Mouse (Mus musculus) forebrain, postnatal 0 days (tissue): ENCODE measurements around the gene Fcgrt. TPM values are rescaled to one million over a fixed set of nuclear protein-coding genes. Genes with fewer than 3 reads are reported as not detected.
"Not testable (repeated sequence)": the region's sequence is repeated elsewhere in the genome, so short reads cannot be mapped to it uniquely, and the experiment has no call there.

Experiments used
- ATAC-seq: fragments of 200-750 bp; cut with Nextera tagmentation; 2 replicates; pipeline ENCODE4 v1.8.0; 2017; ENCODE audit warnings: mild to moderate bottlenecking, moderate library complexity
- DNase-seq: peaks from one replicate; pipeline ENCODE4 v3.0.0-alpha.2; 2015
- H3K27ac ChIP-seq: fragments of 300-500 bp; sonication (generic); 2 replicates; pipeline ENCODE4 v1.5.1; 2014; ENCODE audit warnings: low read depth, mild to moderate bottlenecking, antibody characterized with exemption, low read length, moderate library complexity, mixed read lengths
- H3K27me3 ChIP-seq: fragments of 300-500 bp; sonication (generic); 2 replicates; pipeline ENCODE4 v1.6.1; 2014; ENCODE audit warnings: mild to moderate bottlenecking, low read length, mixed read lengths; ENCODE audit not compliant: insufficient read depth
- H3K36me3 ChIP-seq: fragments of 300-500 bp; sonication (generic); 2 replicates; pipeline ENCODE4 v1.6.1; 2014; ENCODE audit warnings: mild to moderate bottlenecking, moderate library complexity; ENCODE audit not compliant: insufficient read depth
- H3K4me1 ChIP-seq: fragments of 300-500 bp; sonication (generic); 2 replicates; pipeline ENCODE4 v1.6.1; 2014; ENCODE audit warnings: antibody characterized with exemption; ENCODE audit not compliant: insufficient read depth
- H3K4me2 ChIP-seq: fragments of 300-500 bp; sonication (generic); 2 replicates; pipeline ENCODE4 v1.6.1; 2014; ENCODE audit warnings: low read depth, mild to moderate bottlenecking, moderate library complexity
- H3K4me3 ChIP-seq: fragments of 300-500 bp; sonication (generic); 2 replicates; pipeline ENCODE4 v1.5.1; 2014; ENCODE audit warnings: low read depth, low read length, mixed read lengths
- H3K9ac ChIP-seq: fragments of 300-500 bp; sonication (generic); 2 replicates; pipeline ENCODE4 v1.6.1; 2014; ENCODE audit warnings: mild to moderate bottlenecking
- H3K9me3 ChIP-seq: fragments of 300-500 bp; sonication (generic); 2 replicates; pipeline ENCODE4 v1.6.1; 2016; ENCODE audit warnings: low read length
- CTCF ChIP-seq: sonication (generic); IDR thresholded peaks from 2 replicates; pipeline ENCODE4 v1.5.1; 2016; ENCODE audit warnings: antibody characterized with exemption, control low read depth, low read depth
- WGBS: fragments of 180-500 bp; shearing (Covaris S2); extraction: QIAGEN DNeasy Blood & Tissue Kit; methylation state at CpG from one replicate; pipeline ENCODE4 v1.1.7; 2014; 5-methylcytosine and 5-hydroxymethylcytosine counted together
- polyA plus RNA-seq: library from polyadenylated mRNA; unstranded; fragments of >200 nt; fragmentation: Nextera tagmentation; extraction: Ambion mirVana; gene quantifications from 2 replicates; pipeline ENCODE4 v1.2.1, GENCODE M21; 2015
- total RNA-seq: library from RNA; depleted of rRNA; stranded (reverse); fragments of >200 nt; gene quantifications from 2 replicates; pipeline ENCODE4 v1.2.3, GENCODE M21; 2014; rRNA removed

The Fcgrt gene
- 24.9 and 29.4 TPM in 2 replicates for total RNA-seq
- 35.1 and 44.7 TPM in 2 replicates for polyA plus RNA-seq

- Histone ChIP-seq H3K4me2 (0 out of 2 replicates have a peak within 1 kb of the TSS, but pooled peaks have one; percentile 13), H3K9ac (no peak within 1 kb of the TSS), H3K27me3 (no peaks in the 10 kb centered on the region), H3K27ac (no peak within 1 kb of the TSS), H3K36me3 (no peaks in the 10 kb centered on the region), H3K4me1 (no peaks in the 10 kb centered on the region), H3K9me3 (no peaks in the 10 kb centered on the region), H3K4me3 (no peak within 1 kb of the TSS)
- WGBS: 74% methylated on average over 7 of the region's 7 CpGs
- DNase-seq (no peak), ATAC-seq (peak; percentile 65; the same call in 1 of the 2 replicates)
- no peak for TF ChIP-seq CTCF
Observed at GRCm38 (mm10) chr7:45103652-45104180, at the start of gene Fcgrt. Gene Fcgrt, minus strand, starts transcription at chr7:45103851.

DNA sequence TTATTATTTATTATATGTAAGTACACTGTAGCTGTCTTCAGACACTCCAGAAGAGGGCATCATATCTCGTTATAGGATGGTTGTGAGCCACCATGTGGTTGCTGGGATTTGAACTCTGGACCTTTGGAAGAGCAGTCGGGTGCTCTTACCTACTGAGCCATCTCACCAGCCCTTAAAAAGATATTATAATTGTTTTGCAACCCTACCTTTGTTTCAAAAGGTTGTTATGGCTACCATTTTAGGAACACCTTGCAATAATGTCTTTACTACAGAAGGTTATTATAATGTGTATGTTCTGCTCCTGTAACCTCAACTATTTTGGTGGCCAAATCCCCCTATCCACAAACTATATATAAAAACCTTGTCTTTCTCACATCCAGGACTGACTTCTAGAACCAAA lies 49.4 kb upstream of the Fcgrt start:
- not testable (repeated sequence) for H3K9ac ChIP-seq, DNase-seq, H3K4me3 ChIP-seq, H3K27me3 ChIP-seq, H3K36me3 ChIP-seq, ATAC-seq, H3K27ac ChIP-seq, H3K4me2 ChIP-seq, H3K9me3 ChIP-seq
- WGBS: 94% methylated on average over 2 of the region's 2 CpGs
- peaks cover 13% of the 10 kb centered on the region; the same call in 1 of the 2 replicates for H3K4me1 ChIP-seq

GRCm38 (mm10) chr7:45151303-45151702 lies 47.7 kb upstream of the Fcgrt start:
- Histone ChIP-seq H3K27ac (peak overlapping the region; percentile 1; the same call in 1 of the 2 replicates), H3K36me3 (no peaks in the 10 kb centered on the region), H3K4me3 (no peak overlapping the region), H3K9me3 (no peaks in the 10 kb centered on the region), H3K27me3 (no peaks in the 10 kb centered on the region), H3K9ac (no peak overlapping the region), H3K4me1 (peaks cover 13% of the 10 kb centered on the region; the same call in 1 of the 2 replicates), H3K4me2 (no peak overlapping the region)
- DNase-seq: no peak
- TF ChIP-seq CTCF: no peak
- ATAC-seq: no peak
- WGBS: 28% methylated on average over 11 of the region's 11 CpGs

DNA sequence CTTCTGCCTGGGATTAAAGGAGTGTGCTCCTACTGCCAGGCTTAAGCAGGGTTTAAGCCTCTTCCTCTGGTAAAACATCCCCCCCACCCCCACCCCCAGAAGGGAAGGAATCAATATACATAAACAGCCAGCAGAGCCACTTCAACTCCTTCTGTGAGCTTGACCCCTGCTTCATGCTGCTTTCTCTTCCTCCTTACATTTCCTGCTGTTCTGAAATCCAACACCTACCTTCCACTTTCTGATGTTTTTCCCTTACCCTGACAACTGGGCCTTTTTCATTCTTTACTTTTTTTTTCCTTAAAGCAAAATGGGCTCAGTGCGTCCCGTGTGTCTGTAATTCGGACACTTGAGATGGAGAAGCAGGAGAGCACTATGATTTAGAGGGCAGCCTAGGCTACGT lies 46.7 kb upstream of the Fcgrt start:
- TF ChIP-seq CTCF: no peak
- Histone ChIP-seq H3K4me2 (no peak overlapping the region), H3K4me3 (no peak overlapping the region), H3K27ac (no peak overlapping the region), H3K9me3 (no peaks in the 10 kb centered on the region), H3K4me1 (peaks cover 11% of the 10 kb centered on the region; the same call in 1 of the 2 replicates), H3K9ac (no peak overlapping the region), H3K27me3 (no peaks in the 10 kb centered on the region), H3K36me3 (no peaks in the 10 kb centered on the region)
- 72% methylated on average over 4 of the region's 4 CpGs for WGBS
- DNase-seq (no peak), ATAC-seq (no peak)

DNA sequence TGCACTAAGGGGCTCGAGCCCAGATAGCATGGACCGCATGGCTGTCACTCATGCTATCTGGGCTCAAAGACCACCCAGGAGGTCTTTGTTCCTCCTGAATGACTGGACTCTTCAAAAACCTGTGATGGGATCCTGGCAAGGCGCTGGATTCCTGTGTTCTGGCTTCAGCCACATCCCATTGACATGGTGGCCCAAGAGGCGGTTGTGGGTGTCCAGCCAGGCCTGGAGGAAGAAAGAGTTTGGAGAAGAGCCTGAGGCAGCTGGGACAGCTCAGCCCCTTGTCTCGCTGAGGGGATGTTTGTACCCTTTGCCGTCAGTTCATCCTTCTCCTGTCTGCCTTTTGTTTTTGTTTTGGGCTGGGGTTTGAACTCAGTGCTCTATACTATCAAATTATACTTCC lies 45.9 kb upstream of the Fcgrt start:
- ATAC-seq (no peak), DNase-seq (no peak)
- Histone ChIP-seq H3K4me3 (no peak overlapping the region), H3K9ac (no peak overlapping the region), H3K9me3 (no peaks in the 10 kb centered on the region), H3K36me3 (no peaks in the 10 kb centered on the region), H3K4me1 (peaks cover 5% of the 10 kb centered on the region; the same call in 1 of the 2 replicates), H3K4me2 (no peak overlapping the region), H3K27ac (no peak overlapping the region), H3K27me3 (no peaks in the 10 kb centered on the region)
- WGBS: 31% methylated on average over 6 of the region's 6 CpGs
- TF ChIP-seq CTCF: no peak

DNA sequence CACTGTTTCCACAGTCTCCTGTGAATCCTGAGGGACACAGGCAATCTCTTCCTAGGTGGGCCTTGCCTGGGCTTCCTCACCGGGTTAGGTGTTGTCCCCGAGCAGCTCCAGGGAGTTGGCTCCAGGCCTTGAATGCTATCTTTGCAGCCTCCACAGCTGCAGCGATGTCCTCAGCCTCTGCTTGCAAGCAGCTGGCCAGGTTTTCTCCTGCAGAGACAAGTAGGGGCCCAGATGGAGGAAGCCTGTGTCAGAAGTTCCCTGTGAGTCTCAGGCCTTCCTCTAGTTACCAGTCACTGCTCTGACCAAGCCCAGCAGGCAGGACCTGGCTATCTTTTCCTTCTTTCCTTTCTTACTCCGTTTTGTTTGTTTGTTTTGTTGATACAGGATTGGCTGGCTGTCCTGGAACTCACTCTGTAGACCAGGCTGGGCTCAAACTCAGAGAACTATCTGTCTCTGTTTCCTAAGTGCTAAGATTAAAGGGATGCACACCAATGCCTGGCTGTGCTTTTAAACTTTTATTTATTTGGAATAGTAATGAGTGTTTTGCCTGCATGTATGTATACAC lies 45.0 kb upstream of the Fcgrt start:
- no peak overlapping the region; the same call in 1 of the 2 replicates for H3K9ac ChIP-seq
- H3K27ac ChIP-seq: no peak overlapping the region
- 67% methylated on average over 4 of the region's 4 CpGs for WGBS
- H3K36me3 ChIP-seq: 0 out of 2 replicates have a peak, but pooled peaks cover 4% of the 10 kb centered on the region
- no peak overlapping the region for H3K4me3 ChIP-seq
- no peaks in the 10 kb centered on the region for H3K27me3 ChIP-seq
- DNase-seq (no peak), ATAC-seq (no peak)
- H3K4me1 ChIP-seq: peaks cover 3% of the 10 kb centered on the region; the same call in 1 of the 2 replicates
- no peak overlapping the region for H3K4me2 ChIP-seq
- H3K9me3 ChIP-seq: no peaks in the 10 kb centered on the region
- no peak for TF ChIP-seq CTCF

DNA sequence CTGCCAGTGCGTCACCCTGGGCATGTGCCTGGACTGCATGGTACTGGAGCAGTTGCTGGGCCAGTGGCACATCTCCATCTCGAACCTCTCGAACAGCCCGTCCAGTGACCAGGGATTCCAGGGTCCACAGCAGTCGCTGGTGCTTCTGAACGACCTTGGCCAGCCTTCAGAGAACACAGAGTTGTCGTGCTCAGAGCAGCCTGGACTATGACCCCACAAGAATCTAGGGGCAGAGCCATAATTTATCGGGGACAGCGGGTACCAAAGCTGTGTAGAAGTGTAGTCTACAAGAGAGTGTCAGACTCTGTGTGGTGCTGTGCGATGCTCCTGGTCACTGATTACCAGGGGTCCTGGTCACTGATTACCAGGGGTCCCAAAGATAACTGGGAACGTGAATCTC lies 44.2 kb upstream of the Fcgrt start:
- WGBS: 95% methylated on average over 11 of the region's 11 CpGs
- no peak overlapping the region for H3K27ac ChIP-seq
- no peak overlapping the region for H3K4me3 ChIP-seq
- 0 out of 2 replicates have a peak, but pooled peaks cover 5% of the 10 kb centered on the region for H3K36me3 ChIP-seq
- no peaks in the 10 kb centered on the region for H3K4me1 ChIP-seq
- H3K9ac ChIP-seq: no peak overlapping the region
- ATAC-seq (no peak), DNase-seq (no peak)
- no peak for TF ChIP-seq CTCF
- H3K4me2 ChIP-seq: no peak overlapping the region
- H3K27me3 ChIP-seq: no peaks in the 10 kb centered on the region
- H3K9me3 ChIP-seq: no peaks in the 10 kb centered on the region
